Mouse (Mus musculus): ENCODE results near the gene Crygb. TPM values are rescaled to one million over a fixed set of nuclear protein-coding genes. Genes with fewer than 3 reads are reported as not detected.

Crygb gene
- polyA plus RNA-seq, 1 experiment: not detected

- Histone ChIP-seq H3K36me3 (ENCODE audit: control insufficient read depth, insufficient read depth, low read length) (no peaks in the 10 kb centered on the region), H3K4me1 (ENCODE audit: control insufficient read depth, insufficient read depth, low read length) (peaks cover 11% of the 10 kb centered on the region), H3K4me3 (ENCODE audit: control insufficient read depth, low read depth, low read length) (no peak within 1 kb of the TSS), H3K27me3 (ENCODE audit: control insufficient read depth, insufficient read depth, low read length) (no peaks in the 10 kb centered on the region), H3K27ac (ENCODE audit: control insufficient read depth, insufficient read depth, low read depth, low read length) (no peak within 1 kb of the TSS)
- TF ChIP-seq POLR2A (IDR thresholded peaks at IDR 0.05; ENCODE audit: control insufficient read depth, low read depth, low read length) (no peak), CTCF (IDR thresholded peaks at IDR 0.05; ENCODE audit: control insufficient read depth, insufficient read depth, insufficient replicate concordance, low read depth, low read length) (no peak)
Measured at GRCm38 (mm10) chr1:65103273-65103672, 21.2 kb upstream of the Crygb start, which contains the start of gene Cryga. Gene Cryga (minus strand): TSS chr1:65103373.

- TF ChIP-seq POLR2A (IDR thresholded peaks at IDR 0.05; ENCODE audit: control insufficient read depth, low read depth, low read length): no peak
- TF ChIP-seq CTCF (IDR thresholded peaks at IDR 0.05; ENCODE audit: control insufficient read depth, insufficient read depth, insufficient replicate concordance, low read depth, low read length): no peak
- Histone ChIP-seq H3K27ac (ENCODE audit: control insufficient read depth, insufficient read depth, low read depth, low read length) (no peak overlapping the region), H3K36me3 (ENCODE audit: control insufficient read depth, insufficient read depth, low read length) (no peaks in the 10 kb centered on the region), H3K4me1 (ENCODE audit: control insufficient read depth, insufficient read depth, low read length) (no peaks in the 10 kb centered on the region), H3K4me3 (ENCODE audit: control insufficient read depth, low read depth, low read length) (no peak overlapping the region), H3K27me3 (ENCODE audit: control insufficient read depth, insufficient read depth, low read length) (no peaks in the 10 kb centered on the region)
Measured at GRCm38 (mm10) chr1:65096953-65097352, 14.9 kb upstream of the Crygb start.

GRCm38 (mm10) chr1:65091566-65091965, 9.5 kb upstream of the Crygb start:
- TF ChIP-seq POLR2A (IDR thresholded peaks at IDR 0.05; ENCODE audit: control insufficient read depth, low read depth, low read length): no peak
- no peak for TF ChIP-seq CTCF (IDR thresholded peaks at IDR 0.05; ENCODE audit: control insufficient read depth, insufficient read depth, insufficient replicate concordance, low read depth, low read length)
- no peak overlapping the region for H3K4me3 ChIP-seq (ENCODE audit: control insufficient read depth, low read depth, low read length)
- no peak overlapping the region for H3K27ac ChIP-seq (ENCODE audit: control insufficient read depth, insufficient read depth, low read depth, low read length)
- no peaks in the 10 kb centered on the region for H3K27me3 ChIP-seq (ENCODE audit: control insufficient read depth, insufficient read depth, low read length)
- no peaks in the 10 kb centered on the region for H3K4me1 ChIP-seq (ENCODE audit: control insufficient read depth, insufficient read depth, low read length)
- no peaks in the 10 kb centered on the region for H3K36me3 ChIP-seq (ENCODE audit: control insufficient read depth, insufficient read depth, low read length)

- Histone ChIP-seq H3K4me1 (ENCODE audit: control insufficient read depth, insufficient read depth, low read length) (no peaks in the 10 kb centered on the region), H3K27ac (ENCODE audit: control insufficient read depth, insufficient read depth, low read depth, low read length) (no peak overlapping the region), H3K36me3 (ENCODE audit: control insufficient read depth, insufficient read depth, low read length) (no peaks in the 10 kb centered on the region), H3K4me3 (ENCODE audit: control insufficient read depth, low read depth, low read length) (no peak overlapping the region), H3K27me3 (ENCODE audit: control insufficient read depth, insufficient read depth, low read length) (no peaks in the 10 kb centered on the region)
- TF ChIP-seq CTCF (IDR thresholded peaks at IDR 0.05; ENCODE audit: control insufficient read depth, insufficient read depth, insufficient replicate concordance, low read depth, low read length) (no peak), POLR2A (IDR thresholded peaks at IDR 0.05; ENCODE audit: control insufficient read depth, low read depth, low read length) (no peak)
Measured at GRCm38 (mm10) chr1:65090370-65090769, 8.3 kb upstream of the Crygb start.

GRCm38 (mm10) chr1:65088567-65089356, 6.7 kb upstream of the Crygb start:
- Histone ChIP-seq H3K4me1 (ENCODE audit: control insufficient read depth, insufficient read depth, low read length) (no peaks in the 10 kb centered on the region), H3K36me3 (ENCODE audit: control insufficient read depth, insufficient read depth, low read length) (no peaks in the 10 kb centered on the region), H3K27ac (ENCODE audit: control insufficient read depth, insufficient read depth, low read depth, low read length) (no peak overlapping the region), H3K27me3 (ENCODE audit: control insufficient read depth, insufficient read depth, low read length) (no peaks in the 10 kb centered on the region), H3K4me3 (ENCODE audit: control insufficient read depth, low read depth, low read length) (no peak overlapping the region)
- TF ChIP-seq CTCF (IDR thresholded peaks at IDR 0.05; ENCODE audit: control insufficient read depth, insufficient read depth, insufficient replicate concordance, low read depth, low read length): no peak
- TF ChIP-seq POLR2A (IDR thresholded peaks at IDR 0.05; ENCODE audit: control insufficient read depth, low read depth, low read length): no peak

GRCm38 (mm10) chr1:65075607-65076006, 6.5 kb downstream of the Crygb start:
- no peak for TF ChIP-seq POLR2A (IDR thresholded peaks at IDR 0.05; ENCODE audit: control insufficient read depth, low read depth, low read length)
- TF ChIP-seq CTCF (IDR thresholded peaks at IDR 0.05; ENCODE audit: control insufficient read depth, insufficient read depth, insufficient replicate concordance, low read depth, low read length): no peak
- Histone ChIP-seq H3K27me3 (ENCODE audit: control insufficient read depth, insufficient read depth, low read length) (no peaks in the 10 kb centered on the region), H3K4me1 (ENCODE audit: control insufficient read depth, insufficient read depth, low read length) (no peaks in the 10 kb centered on the region; the same call in 1 of the 2 replicates), H3K4me3 (ENCODE audit: control insufficient read depth, low read depth, low read length) (no peak overlapping the region), H3K36me3 (ENCODE audit: control insufficient read depth, insufficient read depth, low read length) (no peaks in the 10 kb centered on the region), H3K27ac (ENCODE audit: control insufficient read depth, insufficient read depth, low read depth, low read length) (no peak overlapping the region)

- Histone ChIP-seq H3K4me1 (ENCODE audit: control insufficient read depth, insufficient read depth, low read length) (no peaks in the 10 kb centered on the region; the same call in 1 of the 2 replicates), H3K36me3 (ENCODE audit: control insufficient read depth, insufficient read depth, low read length) (no peaks in the 10 kb centered on the region), H3K27me3 (ENCODE audit: control insufficient read depth, insufficient read depth, low read length) (no peaks in the 10 kb centered on the region), H3K27ac (ENCODE audit: control insufficient read depth, insufficient read depth, low read depth, low read length) (no peak within 1 kb of the TSS), H3K4me3 (ENCODE audit: control insufficient read depth, low read depth, low read length) (no peak within 1 kb of the TSS)
- no peak for TF ChIP-seq POLR2A (IDR thresholded peaks at IDR 0.05; ENCODE audit: control insufficient read depth, low read depth, low read length)
- TF ChIP-seq CTCF (IDR thresholded peaks at IDR 0.05; ENCODE audit: control insufficient read depth, insufficient read depth, insufficient replicate concordance, low read depth, low read length): no peak
Measured at GRCm38 (mm10) chr1:65073589-65073988, 8.5 kb downstream of the Crygb start, which contains the start of gene Crygc. Gene Crygc (minus strand): TSS chr1:65073689.

Measured in testis, adult 2 months (tissue).